Mouse (Mus musculus): ENCODE data around the gene Nfkb2. TPM values are rescaled to one million over a fixed set of nuclear protein-coding genes. Genes with fewer than 3 reads are reported as not detected.

Nfkb2 gene
- polyA plus RNA-seq, 1 experiment from 2014 or later = 5.6 TPM

DNA sequence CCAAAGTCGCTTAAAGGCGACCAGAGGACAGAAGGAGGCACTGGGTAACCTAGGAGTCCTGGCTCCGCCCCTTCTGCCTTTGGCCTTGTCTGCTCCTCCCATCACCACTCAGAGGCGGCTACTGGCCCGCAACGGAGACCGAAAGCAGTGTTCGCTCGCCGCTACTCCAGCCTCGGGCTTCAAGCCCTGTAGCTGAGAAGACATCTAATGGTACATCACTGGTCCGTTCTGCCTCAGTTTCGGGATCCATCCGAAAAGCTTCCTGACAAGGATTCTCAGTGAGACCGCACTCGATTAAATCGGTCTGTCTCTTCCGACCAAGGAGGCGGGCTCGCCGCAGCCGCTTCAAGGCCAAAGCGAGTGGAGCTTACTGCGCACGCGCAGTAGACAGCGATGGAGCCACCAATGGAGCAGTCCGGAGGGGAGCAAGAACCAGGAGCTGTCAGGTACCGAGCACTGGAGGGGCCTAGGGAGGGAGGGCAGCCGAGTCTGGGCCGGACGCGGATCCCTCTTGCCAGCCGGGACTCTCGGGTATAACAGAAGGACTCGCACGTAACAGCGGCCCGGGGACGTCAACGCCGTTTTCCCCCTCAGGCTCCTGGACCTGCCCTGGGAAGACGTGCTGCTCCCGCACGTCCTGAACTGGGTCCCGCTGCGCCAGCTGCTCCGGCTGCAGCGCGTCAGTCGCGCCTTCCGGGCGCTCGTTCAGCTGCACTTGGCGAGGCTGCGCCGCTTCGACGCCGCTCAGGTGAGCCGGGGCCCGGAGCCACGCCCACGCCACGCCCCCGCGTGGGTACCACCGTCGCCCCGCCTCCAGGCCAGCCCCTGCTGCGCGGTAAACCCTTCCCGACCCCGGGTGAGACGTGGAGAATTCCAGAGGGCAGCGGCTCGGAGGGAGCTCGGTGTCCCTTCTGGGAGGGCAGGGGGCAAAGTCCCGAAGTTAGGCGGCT, 24.2 kb downstream of the Nfkb2 start, which contains the start of gene Fbxl15:
Gene Fbxl15 (plus strand): TSS at position 104 of the 950 bp plus-strand sequence.
- Histone ChIP-seq H3K36me3 (replicated peaks) (peaks cover 30% of the 10 kb centered on the region), H3K27ac (replicated peaks) (peak within 1 kb of the TSS; percentile 89), H3K4me3 (peak within 1 kb of the TSS; percentile 76), H3K9me3 (no peaks in the 10 kb centered on the region), H3K27me3 (replicated peaks; ENCODE audit: low read depth, poor library complexity, severe bottlenecking) (peaks cover 72% of the 10 kb centered on the region), H3K4me1 (peaks cover 54% of the 10 kb centered on the region)
- under 1% methylated on average over 81 of the region's 81 CpGs for WGBS
- peak; percentile 95 for DNase-seq (ENCODE audit: low spot score)

DNA sequence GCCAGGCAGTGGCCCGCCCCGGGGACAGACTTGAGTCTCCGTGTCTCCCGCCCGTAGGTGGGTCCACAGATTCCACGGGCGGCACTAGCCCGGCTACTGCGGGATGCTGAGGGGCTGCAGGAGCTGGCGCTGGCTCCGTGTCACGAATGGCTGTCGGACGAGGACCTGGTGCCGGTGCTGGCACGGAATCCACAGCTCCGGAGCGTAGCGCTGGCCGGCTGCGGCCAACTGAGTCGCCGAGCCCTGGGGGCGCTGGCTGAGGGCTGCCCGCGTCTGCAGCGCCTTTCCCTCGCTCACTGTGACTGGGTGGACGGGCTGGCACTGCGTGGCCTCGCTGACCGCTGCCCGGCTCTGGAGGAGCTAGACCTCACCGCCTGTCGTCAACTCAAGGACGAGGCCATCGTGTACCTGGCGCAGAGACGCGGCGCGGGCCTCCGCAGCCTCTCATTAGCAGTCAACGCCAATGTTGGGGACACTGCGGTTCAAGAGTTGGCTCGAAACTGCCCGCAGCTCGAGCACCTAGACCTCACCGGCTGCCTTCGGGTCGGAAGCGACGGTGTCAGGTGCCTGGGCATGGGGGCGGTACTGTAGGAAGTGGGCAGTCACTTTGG, 25.0 kb downstream of the Nfkb2 start:
- 2% methylated on average over 54 of the region's 54 CpGs for WGBS
- no peak for DNase-seq (ENCODE audit: low spot score)
- peaks cover 54% of the 10 kb centered on the region for H3K4me1 ChIP-seq
- peaks cover 30% of the 10 kb centered on the region for H3K36me3 ChIP-seq (replicated peaks)
- H3K4me3 ChIP-seq = peak overlapping the region; percentile 76
- H3K27me3 ChIP-seq (replicated peaks; ENCODE audit: low read depth, poor library complexity, severe bottlenecking) = peaks cover 64% of the 10 kb centered on the region
- H3K9me3 ChIP-seq = no peaks in the 10 kb centered on the region
- H3K27ac ChIP-seq (replicated peaks) = peak overlapping the region; percentile 89

DNA sequence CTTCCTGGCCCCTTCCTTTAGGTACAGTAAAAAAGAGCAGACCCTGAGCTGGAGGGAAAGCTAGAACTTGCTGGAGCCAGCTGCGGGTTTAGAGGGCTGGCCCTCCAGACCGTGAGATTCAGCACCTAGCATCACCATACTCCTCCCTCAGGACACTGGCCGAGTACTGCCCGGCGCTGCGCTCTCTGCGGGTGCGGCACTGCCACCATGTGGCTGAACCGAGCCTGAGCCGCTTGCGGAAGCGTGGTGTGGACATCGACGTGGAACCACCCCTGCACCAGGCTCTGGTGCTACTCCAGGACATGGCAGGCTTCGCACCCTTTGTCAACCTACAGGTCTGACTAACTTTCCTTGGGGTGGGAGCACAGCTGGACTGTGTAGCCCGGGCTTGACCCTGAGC, 25.8 kb downstream of the Nfkb2 start:
- peak; percentile 86 for DNase-seq (ENCODE audit: low spot score)
- H3K36me3 ChIP-seq (replicated peaks) = peaks cover 30% of the 10 kb centered on the region
- H3K9me3 ChIP-seq = no peaks in the 10 kb centered on the region
- 0 out of 2 replicates have a peak overlapping the region, but pooled peaks have one; percentile 4 for H3K27ac ChIP-seq (replicated peaks)
- peaks cover 56% of the 10 kb centered on the region for H3K27me3 ChIP-seq (replicated peaks; ENCODE audit: low read depth, poor library complexity, severe bottlenecking)
- WGBS = 7% methylated on average over 16 of the region's 16 CpGs
- H3K4me3 ChIP-seq = peak overlapping the region; percentile 76; the same call in 1 of the 2 replicates
- peaks cover 54% of the 10 kb centered on the region for H3K4me1 ChIP-seq

DNA sequence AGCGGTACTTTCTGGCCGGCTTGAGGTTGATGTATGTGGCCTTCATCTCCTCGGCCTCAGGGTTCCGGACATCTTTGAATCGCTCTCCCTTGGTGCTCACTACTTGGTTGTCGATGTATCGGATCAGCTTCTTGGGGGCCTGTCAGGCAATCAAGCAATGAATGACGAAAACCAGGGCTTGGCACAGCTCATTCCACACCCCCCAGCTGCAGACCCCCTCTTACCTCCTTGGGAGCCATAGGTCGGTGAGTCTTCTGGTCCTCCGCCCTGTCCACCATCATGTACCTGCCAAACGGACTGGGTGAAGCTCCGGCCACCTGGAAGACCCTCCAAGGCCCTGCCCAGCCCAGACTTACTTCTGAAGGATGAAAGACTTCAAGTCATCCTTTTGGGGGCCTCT, 26.6 kb downstream of the Nfkb2 start:
- peaks cover 49% of the 10 kb centered on the region for H3K27me3 ChIP-seq (replicated peaks; ENCODE audit: low read depth, poor library complexity, severe bottlenecking)
- H3K4me3 ChIP-seq = no peak overlapping the region
- H3K4me1 ChIP-seq = peaks cover 54% of the 10 kb centered on the region
- no peak for DNase-seq (ENCODE audit: low spot score)
- WGBS = 96% methylated on average over 12 of the region's 12 CpGs
- H3K36me3 ChIP-seq (replicated peaks) = peaks cover 34% of the 10 kb centered on the region
- no peak overlapping the region for H3K27ac ChIP-seq (replicated peaks)
- H3K9me3 ChIP-seq = no peaks in the 10 kb centered on the region

DNA sequence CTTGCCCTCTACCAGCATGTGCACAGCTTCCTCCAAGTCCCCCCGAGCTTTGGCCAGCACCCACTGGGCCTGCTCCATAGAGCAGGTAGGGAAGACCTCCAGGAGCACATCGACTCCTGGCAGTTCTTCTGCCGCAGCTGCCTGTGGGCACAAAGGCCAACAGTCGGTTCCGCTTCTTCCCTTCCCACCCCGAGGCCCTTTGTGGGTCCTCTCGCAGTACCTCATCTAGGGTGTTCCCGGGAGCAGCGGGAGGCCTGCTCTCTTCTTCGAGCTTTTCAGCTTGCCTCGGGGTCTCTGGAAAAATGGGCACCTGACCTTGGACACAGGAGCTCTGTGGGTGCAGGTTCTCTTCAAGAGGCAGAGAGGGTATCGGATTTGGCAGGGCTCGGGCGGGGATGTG, 27.2 kb downstream of the Nfkb2 start:
- 90% methylated on average over 14 of the region's 14 CpGs for WGBS
- Histone ChIP-seq H3K4me1 (peaks cover 50% of the 10 kb centered on the region), H3K4me3 (0 out of 2 replicates have a peak overlapping the region, but pooled peaks have one; percentile 1), H3K9me3 (no peaks in the 10 kb centered on the region), H3K27ac (replicated peaks) (no peak overlapping the region), H3K36me3 (replicated peaks) (peaks cover 38% of the 10 kb centered on the region), H3K27me3 (replicated peaks; ENCODE audit: low read depth, poor library complexity, severe bottlenecking) (peaks cover 43% of the 10 kb centered on the region)
- no peak for DNase-seq (ENCODE audit: low spot score)

DNA sequence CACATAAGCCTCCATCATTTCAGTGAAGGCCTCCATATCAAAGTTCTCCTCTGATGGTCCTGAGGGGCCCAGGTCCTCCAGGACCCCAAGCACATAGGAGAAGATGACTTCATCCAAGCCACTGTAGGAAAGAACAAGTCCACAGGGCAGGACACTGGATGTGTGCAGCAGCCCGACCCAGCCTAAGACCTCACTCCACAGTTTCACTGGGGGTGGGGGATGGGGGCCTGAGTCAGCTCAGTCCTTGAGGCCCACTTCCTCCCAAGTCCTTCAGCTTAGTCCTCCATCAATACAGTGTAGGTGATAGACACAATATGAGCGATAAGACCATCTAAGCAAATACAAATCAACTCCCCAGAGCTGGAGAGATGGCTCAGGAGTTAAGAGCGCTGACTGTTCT, 27.8 kb downstream of the Nfkb2 start:
- H3K4me1 ChIP-seq = peaks cover 44% of the 10 kb centered on the region
- peaks cover 36% of the 10 kb centered on the region for H3K27me3 ChIP-seq (replicated peaks; ENCODE audit: low read depth, poor library complexity, severe bottlenecking)
- WGBS = 79% methylated on average over 3 of the region's 3 CpGs
- 0 out of 2 replicates have a peak overlapping the region, but pooled peaks have one; percentile 1 for H3K4me3 ChIP-seq
- peaks cover 38% of the 10 kb centered on the region for H3K36me3 ChIP-seq (replicated peaks)
- no peaks in the 10 kb centered on the region for H3K9me3 ChIP-seq
- no peak overlapping the region for H3K27ac ChIP-seq (replicated peaks)
- no peak for DNase-seq (ENCODE audit: low spot score)

DNA sequence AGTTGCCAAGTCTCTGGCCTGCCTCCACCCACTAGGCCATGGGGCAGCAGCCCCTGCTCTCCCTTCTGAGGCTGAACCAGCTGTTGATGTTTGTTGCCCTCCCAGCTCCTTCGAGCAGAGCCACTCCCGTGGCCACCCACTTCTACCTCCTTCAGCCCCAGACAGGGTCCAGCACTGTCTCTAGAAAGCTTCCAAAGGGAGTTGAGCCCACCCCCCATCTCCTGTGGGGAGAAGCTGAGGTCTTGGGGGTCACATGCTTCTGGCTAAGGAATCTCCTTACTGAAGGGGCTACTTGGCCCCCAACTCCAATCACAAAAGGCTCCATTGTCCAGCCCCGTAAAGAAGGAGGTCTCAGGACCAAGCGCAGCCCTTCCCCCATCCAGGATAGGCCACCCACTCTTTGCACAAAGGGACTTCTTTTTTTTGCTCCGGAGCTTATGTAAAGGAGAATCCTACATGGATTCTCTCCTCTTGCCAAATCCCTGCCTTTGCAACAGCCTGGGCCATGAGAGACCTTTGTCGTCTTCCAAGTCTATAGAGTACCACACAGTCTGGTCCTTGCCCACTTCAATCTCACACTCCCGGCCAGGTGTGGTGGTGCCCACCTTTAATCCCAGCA, 28.7 kb downstream of the Nfkb2 start:
- no peak for DNase-seq (ENCODE audit: low spot score)
- peaks cover 28% of the 10 kb centered on the region for H3K27me3 ChIP-seq (replicated peaks; ENCODE audit: low read depth, poor library complexity, severe bottlenecking)

DNA sequence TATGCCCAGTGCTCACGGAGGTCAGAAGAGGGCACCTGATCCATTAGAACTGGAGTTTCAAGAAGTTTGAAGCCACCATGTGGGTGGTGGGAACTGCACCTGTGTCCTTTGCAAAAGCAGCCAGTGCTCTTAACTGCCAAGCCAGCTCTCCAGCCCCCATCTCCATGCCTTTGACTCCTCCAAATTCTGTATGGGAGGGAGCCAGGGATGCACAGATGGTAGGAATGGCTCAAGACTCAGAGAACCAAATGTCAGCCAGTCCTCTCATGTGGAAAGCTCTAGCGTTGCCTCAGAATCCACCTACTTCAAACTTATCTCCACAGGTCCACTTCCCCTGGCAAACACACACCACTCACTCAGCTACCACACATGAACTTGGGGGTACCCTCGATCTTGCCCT, 29.8 kb downstream of the Nfkb2 start:
- Histone ChIP-seq H3K36me3 (replicated peaks) (peaks cover 38% of the 10 kb centered on the region), H3K27me3 (replicated peaks; ENCODE audit: low read depth, poor library complexity, severe bottlenecking) (peaks cover 28% of the 10 kb centered on the region), H3K4me1 (peaks cover 40% of the 10 kb centered on the region)

More for the DNA sequence above, 28.7 kb downstream of the Nfkb2 start:
- 30% methylated on average over 7 of the region's 7 CpGs for WGBS
- peaks cover 43% of the 10 kb centered on the region for H3K4me1 ChIP-seq
- peak overlapping the region; percentile 28; the same call in 1 of the 2 replicates for H3K4me3 ChIP-seq
- no peaks in the 10 kb centered on the region for H3K9me3 ChIP-seq
- peaks cover 38% of the 10 kb centered on the region for H3K36me3 ChIP-seq (replicated peaks)
- H3K27ac ChIP-seq (replicated peaks) = peak overlapping the region; percentile 70

DNA sequence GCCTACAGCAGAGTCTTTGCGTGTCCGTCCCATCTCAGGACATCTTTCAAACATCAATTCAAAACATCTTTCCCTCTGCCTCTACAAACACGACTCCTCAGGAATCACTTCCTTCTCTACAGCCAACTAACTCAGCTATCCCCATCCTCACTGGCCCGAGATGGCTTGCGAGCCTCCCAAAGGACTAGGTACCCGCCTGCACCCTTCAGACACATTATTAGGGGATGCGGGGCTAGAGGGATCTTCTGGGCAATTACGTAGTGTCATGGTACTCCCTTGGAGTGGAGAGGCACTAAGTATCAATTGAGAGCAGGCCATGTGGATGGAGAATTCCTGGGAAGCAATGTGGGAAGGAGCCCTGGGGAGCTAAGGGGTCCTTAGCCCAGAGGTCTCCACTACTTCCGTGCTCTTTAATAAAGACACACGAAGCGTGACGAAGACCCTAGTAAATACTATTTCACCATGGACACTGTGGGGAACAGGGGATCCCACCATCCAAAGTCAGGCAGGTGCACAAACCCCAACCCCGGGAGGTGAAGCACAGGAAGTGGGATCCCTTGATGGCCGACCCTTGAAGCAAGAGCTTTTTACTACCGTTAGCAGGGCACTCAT, 33.7 kb downstream of the Nfkb2 start:
- WGBS = 40% methylated on average over 15 of the region's 15 CpGs
- DNase-seq (ENCODE audit: low spot score) = no peak
- H3K36me3 ChIP-seq (replicated peaks) = peaks cover 9% of the 10 kb centered on the region; the same call in 1 of the 2 replicates
- peak overlapping the region; percentile 93 for H3K27ac ChIP-seq (replicated peaks)
- H3K4me1 ChIP-seq = peaks cover 31% of the 10 kb centered on the region
- peaks cover 7% of the 10 kb centered on the region; the same call in 1 of the 2 replicates for H3K27me3 ChIP-seq (replicated peaks; ENCODE audit: low read depth, poor library complexity, severe bottlenecking)
- H3K4me3 ChIP-seq = peak overlapping the region; percentile 81
- H3K9me3 ChIP-seq = no peaks in the 10 kb centered on the region

More for the DNA sequence above, 29.8 kb downstream of the Nfkb2 start:
- no peak for DNase-seq (ENCODE audit: low spot score)
- WGBS = 94% methylated on average over 3 of the region's 3 CpGs
- H3K4me3 ChIP-seq = no peak overlapping the region
- no peaks in the 10 kb centered on the region for H3K9me3 ChIP-seq
- H3K27ac ChIP-seq (replicated peaks) = no peak overlapping the region

DNA sequence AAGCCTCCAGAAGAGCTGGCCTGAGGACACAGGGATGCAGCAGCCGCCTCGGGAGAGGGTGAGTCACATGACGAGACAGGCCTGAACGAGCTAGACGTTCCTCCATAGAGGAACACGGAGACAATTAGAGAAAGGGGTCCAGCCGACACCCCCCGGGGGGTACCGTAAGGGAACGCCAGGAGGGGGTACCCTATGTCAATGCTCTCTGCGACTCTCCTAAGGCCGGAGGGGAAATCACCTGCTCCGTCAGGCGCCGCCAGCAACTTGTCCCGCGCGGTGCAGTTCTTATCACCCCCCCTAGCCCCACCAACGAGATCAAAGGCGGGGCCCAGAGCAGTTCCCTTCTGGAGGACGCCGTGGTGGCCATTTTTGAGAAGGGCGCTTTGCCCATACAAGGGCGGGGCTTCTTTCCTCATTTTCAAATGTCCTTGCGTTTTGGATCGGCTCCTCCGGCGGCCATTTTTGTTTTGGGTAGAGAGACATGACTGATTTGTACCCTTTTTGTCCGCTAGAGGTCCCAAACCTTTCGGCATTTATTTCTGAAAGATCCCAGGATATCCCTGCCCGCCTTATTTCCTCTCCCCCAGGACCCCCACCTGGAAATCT, 34.3 kb downstream of the Nfkb2 start, which contains the start of gene Cuedc2:
Gene Cuedc2 (minus strand): TSS at position 372 of the 606 bp plus-strand sequence.
- peaks cover 7% of the 10 kb centered on the region; the same call in 1 of the 2 replicates for H3K27me3 ChIP-seq (replicated peaks; ENCODE audit: low read depth, poor library complexity, severe bottlenecking)
- H3K4me1 ChIP-seq = peaks cover 27% of the 10 kb centered on the region
- H3K4me3 ChIP-seq = peak within 1 kb of the TSS; percentile 81
- H3K36me3 ChIP-seq (replicated peaks) = peaks cover 9% of the 10 kb centered on the region; the same call in 1 of the 2 replicates
- WGBS = under 1% methylated on average over 31 of the region's 31 CpGs
- H3K9me3 ChIP-seq = no peaks in the 10 kb centered on the region
- peak; percentile 95 for DNase-seq (ENCODE audit: low spot score)
- peak within 1 kb of the TSS; percentile 93 for H3K27ac ChIP-seq (replicated peaks)

DNA sequence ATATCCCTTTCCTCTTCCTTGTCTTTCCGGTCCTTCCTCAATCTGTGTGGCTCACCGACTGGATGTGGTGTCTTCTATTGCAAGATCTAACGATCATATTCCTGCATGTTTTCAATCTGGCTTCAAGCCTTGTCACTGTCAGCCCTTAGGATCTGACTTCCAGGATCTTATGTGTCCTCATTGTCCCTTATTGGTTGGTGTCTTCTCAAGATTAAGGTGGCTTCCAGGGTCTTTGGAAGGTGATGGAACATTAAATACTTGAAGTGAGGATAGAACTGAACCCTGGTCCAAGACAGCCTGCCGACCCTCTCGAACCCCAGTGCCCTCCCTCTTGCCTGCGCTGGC, 34.8 kb downstream of the Nfkb2 start:
- H3K27ac ChIP-seq (replicated peaks) = peak overlapping the region; percentile 63
- WGBS = 56% methylated on average over 6 of the region's 6 CpGs
- peaks cover 11% of the 10 kb centered on the region for H3K27me3 ChIP-seq (replicated peaks; ENCODE audit: low read depth, poor library complexity, severe bottlenecking)
- no peak for DNase-seq (ENCODE audit: low spot score)
- peaks cover 27% of the 10 kb centered on the region for H3K4me1 ChIP-seq
- peak overlapping the region; percentile 81 for H3K4me3 ChIP-seq
- H3K36me3 ChIP-seq (replicated peaks) = peaks cover 9% of the 10 kb centered on the region; the same call in 1 of the 2 replicates
- H3K9me3 ChIP-seq = no peaks in the 10 kb centered on the region

All from embryonic facial prominence, embryonic 10.5 days (tissue).